Mouse (Mus musculus): ENCODE results near the gene Tmem125. TPM values are rescaled to one million over a fixed set of nuclear protein-coding genes. Genes with fewer than 3 reads are reported as not detected.
"Not testable (repeated sequence)": the region's sequence is repeated elsewhere in the genome, so short reads cannot be mapped to it uniquely, and the experiment has no call there.

The Tmem125 gene
- polyA plus RNA-seq, 1 experiment from 2014 or later, result 9.3 TPM

- DNase-seq (ENCODE audit: low spot score) (no peak), ATAC-seq (replicated peaks; ENCODE audit: low FRiP score, low TSS enrichment, low read depth) (0 out of 2 replicates have a peak, but pooled peaks have one; percentile 20)
- no peaks in the 10 kb centered on the region for H3K27me3 ChIP-seq (replicated peaks; ENCODE audit: control insufficient read depth, insufficient read depth, low read length)
- H3K36me3 ChIP-seq (ENCODE audit: control insufficient read depth, insufficient read depth, low read length), result no peaks in the 10 kb centered on the region
- no peak overlapping the region for H3K4me3 ChIP-seq (ENCODE audit: low read depth, low read length)
- H3K4me2 ChIP-seq (ENCODE audit: low read length), result no peak overlapping the region
- H3K27ac ChIP-seq (ENCODE audit: low read depth), result no peak overlapping the region
- no peak overlapping the region for H3K9ac ChIP-seq (ENCODE audit: low read length)
- H3K9me3 ChIP-seq (ENCODE audit: control insufficient read depth, low read length), result no peaks in the 10 kb centered on the region
- 76% methylated on average over 23 of the region's 23 CpGs for WGBS
- H3K4me1 ChIP-seq (replicated peaks; ENCODE audit: control insufficient read depth, insufficient read depth, low read length), result no peaks in the 10 kb centered on the region
Observed at GRCm38 (mm10) chr4:118569320-118569719, 25.5 kb upstream of the Tmem125 start.

GRCm38 (mm10) chr4:118568709-118569108 is 24.9 kb upstream of the Tmem125 start:
- H3K36me3 ChIP-seq (ENCODE audit: control insufficient read depth, insufficient read depth, low read length), result no peaks in the 10 kb centered on the region
- no peak overlapping the region for H3K27ac ChIP-seq (ENCODE audit: low read depth)
- no peaks in the 10 kb centered on the region for H3K9me3 ChIP-seq (ENCODE audit: control insufficient read depth, low read length)
- H3K9ac ChIP-seq (ENCODE audit: low read length), result no peak overlapping the region
- H3K4me3 ChIP-seq (ENCODE audit: low read depth, low read length), result no peak overlapping the region
- DNase-seq (ENCODE audit: low spot score) (no peak), ATAC-seq (replicated peaks; ENCODE audit: low FRiP score, low TSS enrichment, low read depth) (no peak)
- 53% methylated on average over 10 of the region's 10 CpGs for WGBS
- H3K27me3 ChIP-seq (replicated peaks; ENCODE audit: control insufficient read depth, insufficient read depth, low read length), result no peaks in the 10 kb centered on the region
- no peak overlapping the region for H3K4me2 ChIP-seq (ENCODE audit: low read length)
- no peaks in the 10 kb centered on the region for H3K4me1 ChIP-seq (replicated peaks; ENCODE audit: control insufficient read depth, insufficient read depth, low read length)

- H3K36me3 ChIP-seq (ENCODE audit: control insufficient read depth, insufficient read depth, low read length), result no peaks in the 10 kb centered on the region
- ATAC-seq (replicated peaks; ENCODE audit: low FRiP score, low TSS enrichment, low read depth) (no peak), DNase-seq (ENCODE audit: low spot score) (no peak)
- no peak overlapping the region for H3K4me2 ChIP-seq (ENCODE audit: low read length)
- H3K27me3 ChIP-seq (replicated peaks; ENCODE audit: control insufficient read depth, insufficient read depth, low read length), result no peaks in the 10 kb centered on the region
- no peaks in the 10 kb centered on the region for H3K9me3 ChIP-seq (ENCODE audit: control insufficient read depth, low read length)
- H3K4me3 ChIP-seq (ENCODE audit: low read depth, low read length), result no peak overlapping the region
- H3K9ac ChIP-seq (ENCODE audit: low read length), result no peak overlapping the region
- no peaks in the 10 kb centered on the region for H3K4me1 ChIP-seq (replicated peaks; ENCODE audit: control insufficient read depth, insufficient read depth, low read length)
- no peak overlapping the region for H3K27ac ChIP-seq (ENCODE audit: low read depth)
- WGBS, result 37% methylated on average over 7 of the region's 7 CpGs
Observed at GRCm38 (mm10) chr4:118566161-118566676, 22.4 kb upstream of the Tmem125 start.

- Histone ChIP-seq H3K27me3 (replicated peaks; ENCODE audit: control insufficient read depth, insufficient read depth, low read length) (no peaks in the 10 kb centered on the region), H3K9me3 (ENCODE audit: control insufficient read depth, low read length) (no peaks in the 10 kb centered on the region), H3K27ac (ENCODE audit: low read depth) (no peak overlapping the region), H3K36me3 (ENCODE audit: control insufficient read depth, insufficient read depth, low read length) (no peaks in the 10 kb centered on the region), H3K4me3 (ENCODE audit: low read depth, low read length) (no peak overlapping the region), H3K9ac (ENCODE audit: low read length) (no peak overlapping the region), H3K4me1 (replicated peaks; ENCODE audit: control insufficient read depth, insufficient read depth, low read length) (no peaks in the 10 kb centered on the region), H3K4me2 (ENCODE audit: low read length) (no peak overlapping the region)
- no peak for DNase-seq (ENCODE audit: low spot score)
- WGBS, result 71% methylated on average over 3 of the region's 3 CpGs
- ATAC-seq (replicated peaks; ENCODE audit: low FRiP score, low TSS enrichment, low read depth), result no peak
Observed at GRCm38 (mm10) chr4:118564926-118565279, 21.1 kb upstream of the Tmem125 start.

GRCm38 (mm10) chr4:118564062-118564925 is 20.4 kb upstream of the Tmem125 start:
- WGBS, result 70% methylated on average over 13 of the region's 13 CpGs

GRCm38 (mm10) chr4:118553039-118553649 is 9.3 kb upstream of the Tmem125 start:
- H3K27ac ChIP-seq (ENCODE audit: low read depth), result no peak overlapping the region
- 77% methylated on average over 3 of the region's 3 CpGs for WGBS
- no peak overlapping the region for H3K9ac ChIP-seq (ENCODE audit: low read length)
- no peak for DNase-seq (ENCODE audit: low spot score)
- H3K4me2 ChIP-seq (ENCODE audit: low read length), result no peak overlapping the region
- H3K4me1 ChIP-seq (replicated peaks; ENCODE audit: control insufficient read depth, insufficient read depth, low read length), result no peaks in the 10 kb centered on the region
- H3K4me3 ChIP-seq (ENCODE audit: low read depth, low read length), result no peak overlapping the region
- no peak for ATAC-seq (replicated peaks; ENCODE audit: low FRiP score, low TSS enrichment, low read depth)
- no peaks in the 10 kb centered on the region for H3K9me3 ChIP-seq (ENCODE audit: control insufficient read depth, low read length)
- no peaks in the 10 kb centered on the region for H3K27me3 ChIP-seq (replicated peaks; ENCODE audit: control insufficient read depth, insufficient read depth, low read length)
- H3K36me3 ChIP-seq (ENCODE audit: control insufficient read depth, insufficient read depth, low read length), result no peaks in the 10 kb centered on the region

More at GRCm38 (mm10) chr4:118564062-118564925, 20.4 kb upstream of the Tmem125 start:
- Histone ChIP-seq H3K27me3 (replicated peaks; ENCODE audit: control insufficient read depth, insufficient read depth, low read length) (no peaks in the 10 kb centered on the region), H3K9ac (ENCODE audit: low read length) (no peak overlapping the region), H3K4me1 (replicated peaks; ENCODE audit: control insufficient read depth, insufficient read depth, low read length) (no peaks in the 10 kb centered on the region), H3K27ac (ENCODE audit: low read depth) (no peak overlapping the region; the same call in 1 of the 2 replicates), H3K4me3 (ENCODE audit: low read depth, low read length) (no peak overlapping the region), H3K9me3 (ENCODE audit: control insufficient read depth, low read length) (no peaks in the 10 kb centered on the region), H3K4me2 (ENCODE audit: low read length) (no peak overlapping the region), H3K36me3 (ENCODE audit: control insufficient read depth, insufficient read depth, low read length) (no peaks in the 10 kb centered on the region)
- DNase-seq (ENCODE audit: low spot score), result no peak
- ATAC-seq (replicated peaks; ENCODE audit: low FRiP score, low TSS enrichment, low read depth), result no peak

GRCm38 (mm10) chr4:118548130-118548480 is 4.3 kb upstream of the Tmem125 start:
- DNase-seq (ENCODE audit: low spot score), result peak; percentile 79
- WGBS, result 87% methylated on average over 10 of the region's 10 CpGs
- H3K9me3 ChIP-seq (ENCODE audit: control insufficient read depth, low read length); H3K27ac ChIP-seq (ENCODE audit: low read depth); H3K9ac ChIP-seq (ENCODE audit: low read length); H3K4me3 ChIP-seq (ENCODE audit: low read depth, low read length); H3K4me1 ChIP-seq (replicated peaks; ENCODE audit: control insufficient read depth, insufficient read depth, low read length); H3K27me3 ChIP-seq (replicated peaks; ENCODE audit: control insufficient read depth, insufficient read depth, low read length); ATAC-seq (replicated peaks; ENCODE audit: low FRiP score, low TSS enrichment, low read depth); H3K4me2 ChIP-seq (ENCODE audit: low read length); H3K36me3 ChIP-seq (ENCODE audit: control insufficient read depth, insufficient read depth, low read length): not testable (repeated sequence)

- H3K9me3 ChIP-seq (ENCODE audit: control insufficient read depth, low read length); H3K4me3 ChIP-seq (ENCODE audit: low read depth, low read length); H3K4me1 ChIP-seq (replicated peaks; ENCODE audit: control insufficient read depth, insufficient read depth, low read length); DNase-seq (ENCODE audit: low spot score); H3K27ac ChIP-seq (ENCODE audit: low read depth); H3K27me3 ChIP-seq (replicated peaks; ENCODE audit: control insufficient read depth, insufficient read depth, low read length); H3K9ac ChIP-seq (ENCODE audit: low read length); H3K4me2 ChIP-seq (ENCODE audit: low read length); ATAC-seq (replicated peaks; ENCODE audit: low FRiP score, low TSS enrichment, low read depth); H3K36me3 ChIP-seq (ENCODE audit: control insufficient read depth, insufficient read depth, low read length): not testable (repeated sequence)
- 89% methylated on average over 22 of the region's 23 CpGs for WGBS
Observed at GRCm38 (mm10) chr4:118547424-118548129, 3.7 kb upstream of the Tmem125 start.

All from intestine, embryonic 14.5 days (tissue).